Mouse (Mus musculus) brain, embryonic 14.5 days (tissue): ENCODE measurements around the gene Npas3. TPM values are rescaled to one million over a fixed set of nuclear protein-coding genes. Genes with fewer than 3 reads are reported as not detected.

Source experiments
- DNase-seq: peaks from one replicate; pipeline ENCODE4 v3.0.0-alpha.2; 2011; ENCODE audit warnings: low read depth
- CTCF ChIP-seq: fragments of 200-500 bp; IDR thresholded peaks from 2 replicates; pipeline ENCODE4 v1.5.1; 2012; ENCODE audit warnings: inconsistent platforms, mild to moderate bottlenecking, moderate library complexity, borderline replicate concordance; ENCODE audit not compliant: insufficient read depth, insufficient read length; ENCODE audit errors: extremely low read depth
- POLR2A ChIP-seq: fragments of 200-500 bp; IDR thresholded peaks from 2 replicates; pipeline ENCODE4 v1.6.1; 2012; ENCODE audit warnings: mild to moderate bottlenecking, inconsistent platforms, borderline replicate concordance; ENCODE audit not compliant: poor library complexity, insufficient read depth, insufficient read length, severe bottlenecking; ENCODE audit errors: extremely low read depth
- polyA plus RNA-seq: library from polyadenylated mRNA; depleted of rRNA; stranded (reverse); fragments of >200 nt; gene quantifications from 2 replicates; pipeline ENCODE4 v1.2.3, GENCODE M21; 2012

Gene Npas3
- polyA plus RNA-seq, 1 experiment = 34.2 TPM

DNA sequence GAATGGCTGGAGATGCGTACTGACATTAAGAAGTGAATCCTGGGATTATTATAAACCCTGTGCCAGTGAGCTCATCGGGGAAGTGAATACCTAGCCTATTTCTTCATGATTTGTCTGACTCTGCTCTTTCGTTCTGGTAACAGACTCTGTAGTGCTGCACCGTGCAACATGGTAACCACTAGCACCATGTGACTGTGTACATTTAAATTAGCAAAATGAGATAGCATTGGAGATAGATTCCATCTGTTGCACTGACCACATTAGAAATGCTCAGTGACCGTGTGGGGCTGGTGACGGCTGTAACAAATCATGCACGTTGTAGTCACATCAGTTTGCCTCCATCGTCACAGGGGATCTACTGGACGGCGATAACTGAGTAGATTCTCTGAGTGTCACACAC lies 178.7 kb downstream of the Npas3 start:
- DNase-seq = no peak
- no peak for TF ChIP-seq CTCF
- TF ChIP-seq POLR2A = no peak

DNA sequence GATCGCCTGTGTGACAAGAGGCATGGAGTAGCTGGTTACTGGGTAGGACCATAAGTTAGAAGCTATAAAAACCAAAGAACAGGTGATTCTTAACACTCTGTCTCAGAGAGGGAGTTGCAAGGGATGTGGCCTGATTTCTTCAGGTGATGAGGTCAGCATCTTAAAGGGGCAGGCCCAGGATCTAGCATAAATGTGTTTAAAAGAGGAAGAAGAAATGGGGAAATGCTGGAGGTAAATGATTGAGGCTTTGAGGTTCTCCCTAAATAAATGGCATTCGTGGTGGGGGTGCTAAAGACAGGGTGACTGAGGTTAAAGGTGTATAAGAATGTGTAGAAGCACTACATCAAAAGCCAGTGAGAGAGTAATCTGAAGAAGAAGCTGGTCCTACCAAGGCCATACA lies 193.6 kb downstream of the Npas3 start:
- TF ChIP-seq CTCF = no peak
- no peak for TF ChIP-seq POLR2A
- DNase-seq = no peak

DNA sequence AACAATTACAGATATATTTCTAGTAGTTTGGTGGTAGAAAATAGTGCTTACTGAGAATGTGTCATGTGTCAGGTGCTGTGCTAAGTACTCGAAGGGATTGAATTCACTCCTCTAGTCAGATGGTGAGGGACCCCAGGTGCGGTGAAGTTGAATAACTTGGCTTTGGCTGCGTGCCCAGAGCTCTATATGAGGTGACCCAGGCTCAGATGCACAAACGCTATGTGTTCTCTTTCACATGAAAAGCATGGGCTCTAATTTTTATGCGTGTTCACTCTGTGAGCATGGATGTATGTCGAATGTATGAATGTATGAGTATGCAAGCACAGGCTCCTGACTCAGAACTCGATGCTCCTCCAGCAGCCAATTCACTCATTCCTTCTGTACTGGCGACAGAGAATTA lies 199.0 kb downstream of the Npas3 start:
- DNase-seq = peak; percentile 89
- no peak for TF ChIP-seq POLR2A

DNA sequence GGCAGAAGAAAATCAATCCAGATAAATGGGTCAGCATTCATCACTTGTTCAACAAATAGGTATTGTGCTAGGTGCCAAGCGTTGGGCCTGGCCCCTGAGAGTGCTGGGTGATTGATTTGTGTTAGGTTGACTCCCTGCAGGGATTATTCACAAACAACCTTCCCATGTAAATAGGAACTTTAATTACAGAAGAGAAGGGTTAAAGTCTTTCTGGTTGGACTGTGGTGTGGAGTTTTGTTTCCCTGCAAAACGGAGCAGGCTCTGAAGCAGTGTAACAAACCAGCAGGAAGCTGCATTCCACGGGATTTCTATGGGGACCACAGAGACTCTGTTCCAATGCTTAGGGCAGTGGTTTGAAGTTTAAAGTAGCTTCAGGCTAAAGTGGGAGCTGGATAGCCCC lies 199.6 kb downstream of the Npas3 start:
- DNase-seq = peak; percentile 91
- TF ChIP-seq CTCF = no peak

DNA sequence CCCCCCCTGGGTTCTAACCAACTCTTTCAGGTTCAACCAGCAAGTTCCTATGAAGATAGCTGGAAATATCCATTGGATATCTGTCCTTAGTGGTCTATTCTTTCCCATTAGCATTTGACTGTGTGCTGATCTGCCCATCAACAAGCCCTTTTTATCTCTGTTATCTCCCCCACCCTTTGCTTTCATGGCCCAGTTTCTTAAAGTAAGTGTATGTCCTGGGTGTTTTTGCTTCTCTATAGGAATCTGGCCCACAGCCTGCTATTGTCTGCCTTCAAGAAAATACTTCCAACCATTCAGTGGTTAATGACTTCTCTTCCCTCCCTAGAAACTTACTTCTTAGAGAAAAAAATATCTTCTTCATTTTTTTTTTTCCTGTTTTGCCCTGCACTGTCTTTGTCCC lies 219.1 kb downstream of the Npas3 start:
- no peak for TF ChIP-seq POLR2A
- no peak for TF ChIP-seq CTCF
- DNase-seq = no peak

DNA sequence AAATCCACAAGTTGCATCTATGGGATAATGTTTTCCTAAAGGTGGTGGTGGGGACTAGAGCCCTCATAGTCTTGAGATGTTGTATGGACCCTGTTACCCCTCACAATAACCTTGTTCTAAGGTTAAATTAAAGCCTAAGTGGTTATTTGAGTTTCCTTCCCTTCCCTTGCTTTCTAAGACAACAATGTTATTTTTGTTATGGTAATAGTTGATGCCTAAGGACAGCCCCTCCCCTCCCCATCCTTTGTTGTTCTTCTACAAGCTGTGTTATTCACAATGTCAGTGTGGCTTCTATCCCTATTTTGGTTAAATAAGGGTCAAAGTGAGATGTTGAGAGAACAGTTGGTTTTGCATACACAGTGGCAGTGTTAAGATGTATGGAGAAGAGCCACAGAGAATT lies 226.0 kb downstream of the Npas3 start:
- no peak for DNase-seq
- TF ChIP-seq POLR2A (no peak), CTCF (no peak)

DNA sequence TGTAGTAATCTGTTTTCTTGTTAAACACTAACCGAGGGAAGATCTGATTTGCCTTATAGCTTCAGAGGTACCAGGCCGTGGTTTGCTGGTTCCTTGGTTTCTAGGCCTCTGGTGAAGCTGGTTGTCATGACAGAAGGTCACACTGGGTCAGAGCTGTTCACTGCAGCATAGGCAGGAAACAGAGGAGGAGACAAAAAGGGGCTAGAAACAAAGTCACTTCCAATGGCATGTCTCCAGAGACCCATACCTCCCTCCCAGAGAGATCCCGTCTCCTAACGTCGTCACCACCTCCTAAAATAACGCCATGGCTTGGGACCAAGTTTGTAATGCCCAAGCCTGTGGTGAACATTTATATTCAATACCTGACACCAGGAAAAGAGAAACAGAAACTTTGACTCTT lies 236.4 kb downstream of the Npas3 start:
- DNase-seq = no peak
- TF ChIP-seq POLR2A (no peak), CTCF (no peak)

DNA sequence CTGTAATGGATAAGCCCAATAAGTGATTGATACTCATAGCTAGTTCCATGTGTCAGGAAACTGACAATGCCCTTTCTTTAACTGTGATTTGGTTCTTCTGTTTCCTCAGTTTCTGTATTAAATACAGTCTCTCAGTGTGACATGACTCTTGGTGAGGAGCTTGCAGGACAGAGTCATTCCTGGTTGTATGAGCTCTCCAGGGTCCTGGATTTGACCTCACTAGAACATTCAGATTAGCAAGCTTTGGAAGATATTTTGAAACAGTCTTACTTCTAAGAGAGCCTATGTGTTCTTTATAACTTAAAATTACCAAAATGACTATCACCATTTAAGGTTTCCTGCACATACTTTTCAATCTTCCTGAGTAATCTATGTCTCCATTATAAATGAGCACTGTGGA lies 247.9 kb downstream of the Npas3 start:
- no peak for DNase-seq
- no peak for TF ChIP-seq CTCF
- TF ChIP-seq POLR2A = no peak

DNA sequence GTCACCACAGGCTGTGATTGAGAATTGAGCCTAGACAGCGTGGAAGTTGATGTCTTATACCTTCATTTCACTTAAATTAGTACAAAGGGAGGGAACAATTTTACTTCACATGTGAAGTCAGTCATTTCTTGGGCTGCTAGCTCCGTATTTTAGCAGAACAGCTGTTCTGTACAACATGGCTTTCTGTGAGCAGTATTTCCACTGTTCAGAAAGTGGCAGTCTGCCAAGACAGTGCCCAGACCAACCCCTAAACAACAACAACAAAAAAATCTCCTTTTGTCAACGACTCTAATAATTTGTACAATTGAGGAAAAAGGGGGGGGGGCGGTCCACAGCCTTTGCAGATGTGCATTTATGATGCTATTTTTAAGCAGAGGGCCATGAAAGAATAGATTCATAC lies 266.4 kb downstream of the Npas3 start:
- peak; percentile 89 for DNase-seq
- TF ChIP-seq CTCF (no peak), POLR2A (no peak)

DNA sequence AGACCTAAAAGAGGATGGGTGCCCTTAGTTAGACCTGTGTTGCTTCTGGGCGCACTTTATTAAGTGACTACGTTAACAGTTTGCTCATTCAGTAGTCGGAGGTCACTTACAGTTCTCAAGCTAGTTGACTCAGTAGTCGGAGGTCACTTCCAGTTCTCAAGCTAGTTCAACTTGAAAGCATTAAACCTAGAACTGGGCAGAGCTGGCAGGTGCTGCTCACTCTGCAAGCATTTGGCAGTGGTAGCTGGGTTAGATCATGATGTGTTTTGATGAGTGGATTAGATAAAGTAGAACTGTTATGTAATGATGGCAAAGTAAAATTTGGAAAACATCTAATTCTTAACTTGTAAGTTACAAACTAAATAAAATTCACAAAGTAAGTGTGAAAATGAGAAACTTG lies 271.1 kb downstream of the Npas3 start:
- no peak for DNase-seq
- TF ChIP-seq POLR2A (no peak), CTCF (no peak)

DNA sequence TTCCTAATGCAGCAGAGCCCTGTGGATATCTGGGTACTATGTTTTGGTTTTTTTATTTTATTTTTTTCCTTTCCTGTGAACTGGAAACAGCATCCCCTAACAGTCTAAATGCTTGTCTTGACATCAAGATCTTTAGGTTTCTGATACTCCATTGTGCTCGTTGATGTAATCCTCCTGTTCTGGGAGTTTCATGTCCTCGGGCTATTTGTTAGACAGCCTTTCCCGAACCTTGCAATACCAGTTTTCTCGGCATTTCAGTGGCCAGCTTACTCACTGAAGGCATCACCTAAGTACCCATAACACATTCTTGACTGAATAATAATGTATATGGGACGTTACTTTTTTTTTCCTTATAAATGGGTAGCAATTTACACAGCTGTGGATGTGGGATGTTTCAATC lies 274.2 kb downstream of the Npas3 start:
- TF ChIP-seq POLR2A (no peak), CTCF (no peak)
- DNase-seq = peak; percentile 35

DNA sequence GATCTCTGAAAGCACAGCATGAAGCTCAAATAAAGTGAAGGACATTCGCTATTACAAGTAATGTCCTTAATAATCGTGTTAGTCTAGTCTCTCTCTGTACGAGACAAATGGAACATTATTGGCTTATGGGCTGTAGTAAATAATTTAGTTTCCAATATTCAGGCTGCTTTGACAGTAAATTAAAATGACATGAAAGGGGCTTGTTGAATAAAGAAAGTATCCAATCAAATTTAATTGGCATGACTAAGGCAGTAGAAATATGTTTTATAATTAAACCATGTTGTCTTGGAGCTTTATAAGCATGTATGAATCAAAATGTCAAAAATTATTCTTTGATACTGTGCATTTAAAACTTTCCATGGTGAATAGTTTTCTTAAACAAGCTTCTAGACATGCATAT lies 278.6 kb downstream of the Npas3 start:
- no peak for TF ChIP-seq CTCF
- TF ChIP-seq POLR2A = no peak
- DNase-seq = no peak

DNA sequence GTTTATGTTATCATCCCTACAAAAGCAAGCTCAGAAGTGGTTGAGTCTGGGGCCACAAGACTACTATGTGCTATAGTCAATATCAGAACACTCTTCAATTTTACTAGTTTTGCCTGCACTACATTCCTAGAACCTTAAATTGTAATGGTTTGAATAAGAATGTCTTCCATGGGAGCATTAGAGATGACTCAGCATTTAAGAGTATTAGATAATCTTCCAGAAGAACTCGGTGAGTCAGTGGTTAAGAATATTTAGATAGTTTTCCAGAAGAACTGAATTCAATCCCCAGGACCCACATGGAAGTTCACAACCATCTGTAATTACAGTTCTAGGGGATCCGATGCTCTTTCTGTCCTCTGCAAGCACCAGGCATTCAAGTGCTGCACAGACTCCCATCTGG lies 280.9 kb downstream of the Npas3 start:
- TF ChIP-seq POLR2A = no peak
- TF ChIP-seq CTCF = no peak
- no peak for DNase-seq
